Mouse (Mus musculus) urinary bladder, postnatal 4 days (tissue): ENCODE data around the gene Tcp11.

Experiments used
- DNase-seq, 2 experiments: peaks; one replicate each; pipeline ENCODE4 v3.0.0; 2021 to 2022; ENCODE audit warnings: low spot score in 2 of 2

Tcp11 gene

DNA sequence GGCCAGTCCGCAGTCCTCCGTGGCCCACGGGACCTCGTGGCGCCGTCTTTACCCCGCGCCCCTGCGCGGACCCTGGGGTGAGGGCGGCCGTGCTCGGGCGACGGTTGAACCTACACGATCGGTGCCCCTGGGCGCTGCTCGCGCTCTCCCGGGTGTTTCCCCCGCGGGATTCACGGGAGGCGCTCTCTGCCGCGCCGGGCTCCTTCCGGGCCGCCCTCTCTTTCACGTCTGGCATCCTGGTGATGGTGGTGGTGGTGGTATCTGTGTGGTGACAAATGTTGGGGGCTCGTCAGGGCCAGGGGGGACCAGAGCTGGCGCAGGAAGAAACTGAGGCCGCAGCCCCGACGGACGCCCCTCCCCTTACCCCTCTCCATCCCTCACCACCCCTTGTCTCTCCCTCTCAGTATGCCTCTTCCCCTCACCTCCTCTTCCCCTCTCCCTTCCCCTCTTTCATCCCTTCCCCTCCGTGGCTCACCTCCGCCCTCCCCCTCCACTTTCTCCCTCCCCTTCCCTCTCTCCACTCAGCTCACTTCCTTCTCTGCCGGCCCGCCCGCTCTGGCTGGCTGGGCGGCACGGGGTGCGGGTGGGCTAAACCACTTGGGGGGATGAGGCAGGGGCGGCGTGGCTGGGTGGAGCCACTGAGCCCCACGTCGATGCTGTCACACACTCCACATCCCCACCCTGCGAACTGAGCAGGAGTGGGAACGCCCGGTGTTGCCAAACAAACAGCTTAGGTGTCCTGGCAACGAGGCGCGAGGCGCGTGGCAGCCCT is at the start of gene Tcp11:
Gene Tcp11 (minus strand): TSS at position 595 of the 772 bp plus-strand sequence.
- peak; percentile 72 to 74 for DNase-seq

DNA sequence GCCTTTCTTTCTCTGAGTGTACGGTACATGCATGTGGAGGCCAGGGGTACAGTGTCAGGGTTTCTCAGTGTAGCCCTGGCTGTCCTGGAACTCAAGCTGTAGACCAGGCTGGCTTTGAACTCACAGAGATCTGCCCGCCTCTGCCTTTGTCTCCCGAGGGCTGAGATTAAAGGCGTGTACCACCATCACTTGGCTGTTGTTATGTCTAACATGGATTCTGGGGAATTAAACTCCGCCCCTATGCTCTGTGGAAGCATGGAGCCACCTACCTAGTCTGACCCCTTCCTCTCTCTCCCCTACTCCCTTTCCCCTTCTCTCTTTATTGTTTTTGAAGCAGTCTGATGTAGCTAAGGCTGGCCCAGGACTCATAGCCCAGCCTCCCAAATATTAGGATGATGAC is 49.4 kb upstream of the Tcp11 start:
- DNase-seq = no peak

DNA sequence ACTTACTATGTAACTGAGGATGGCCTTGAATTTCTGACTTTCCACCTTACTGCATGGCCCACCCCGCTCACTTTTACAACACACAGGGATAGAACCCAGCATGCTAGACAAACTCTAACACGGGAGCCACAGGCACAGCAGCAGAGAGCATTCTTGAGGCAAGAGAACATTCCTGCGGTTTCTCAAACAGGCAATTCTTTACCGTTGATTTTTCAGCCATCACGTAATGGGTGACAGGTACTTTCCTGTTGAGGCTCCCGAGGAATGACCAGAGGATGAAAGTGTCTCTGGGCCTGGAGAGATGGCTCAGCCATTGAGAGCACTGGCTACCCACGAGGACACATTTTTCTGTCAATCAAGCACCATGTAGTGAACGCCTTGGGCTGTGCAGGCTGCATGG is 43.9 kb upstream of the Tcp11 start:
- DNase-seq = no peak

DNA sequence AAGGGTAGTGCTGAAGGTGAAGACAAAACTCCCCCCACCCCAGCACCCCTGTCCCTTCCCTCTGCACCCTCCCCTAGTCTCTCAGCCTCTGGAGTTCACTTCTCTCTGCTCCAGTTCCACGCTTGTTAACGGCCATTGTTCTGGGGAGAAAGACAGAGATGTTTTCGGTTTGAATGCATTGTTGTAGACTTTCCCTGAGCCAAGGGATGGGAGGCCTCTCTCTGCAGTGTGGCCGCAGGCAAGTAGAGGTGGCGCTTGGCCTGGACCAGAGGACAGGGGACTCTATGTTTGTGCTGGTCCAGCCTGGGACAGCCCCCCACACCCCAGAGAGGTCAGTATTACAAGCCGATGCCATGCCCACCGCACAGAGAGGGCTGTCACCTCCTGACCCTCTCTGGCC is 43.2 kb upstream of the Tcp11 start:
- no peak for DNase-seq

DNA sequence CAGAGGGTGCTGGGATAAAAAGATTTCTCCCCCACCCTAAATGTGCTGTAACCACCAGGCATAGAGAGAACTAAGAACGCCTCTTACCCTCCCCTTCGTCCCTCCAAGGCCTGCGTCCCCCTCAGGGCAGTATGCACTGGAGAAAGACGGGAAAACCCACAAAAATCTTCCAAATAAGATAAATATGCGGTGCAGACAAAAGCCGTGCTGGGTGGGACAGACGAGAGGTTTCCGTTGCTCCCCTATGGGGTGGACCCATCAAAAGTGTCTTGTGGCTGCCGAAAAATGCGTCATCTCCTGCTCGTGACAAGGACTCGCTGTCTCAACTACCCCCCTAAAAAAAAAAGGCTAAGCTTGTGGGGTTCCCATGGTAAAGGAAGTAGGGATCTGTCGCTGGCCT is 42.5 kb upstream of the Tcp11 start:
- no peak for DNase-seq

DNA sequence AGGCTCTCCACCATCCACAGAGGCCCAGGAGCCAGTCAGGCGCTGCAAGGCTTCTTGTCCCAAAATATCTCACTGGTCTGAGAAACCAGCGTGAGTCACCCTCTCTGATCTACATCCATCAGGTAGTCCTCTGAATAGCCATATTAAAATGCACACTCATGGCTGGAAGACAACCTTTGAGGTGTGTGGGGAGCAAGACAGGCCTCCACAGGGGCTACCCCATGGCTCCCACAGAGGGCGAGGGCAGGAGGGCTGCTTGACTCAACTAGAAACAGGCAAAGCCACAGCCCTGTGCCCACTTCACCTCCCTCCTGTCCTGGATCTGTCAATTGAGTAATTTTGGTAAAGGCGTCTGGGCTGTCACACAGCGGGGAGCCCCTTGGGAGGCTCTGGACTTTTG is 40.0 kb upstream of the Tcp11 start:
- no peak for DNase-seq

DNA sequence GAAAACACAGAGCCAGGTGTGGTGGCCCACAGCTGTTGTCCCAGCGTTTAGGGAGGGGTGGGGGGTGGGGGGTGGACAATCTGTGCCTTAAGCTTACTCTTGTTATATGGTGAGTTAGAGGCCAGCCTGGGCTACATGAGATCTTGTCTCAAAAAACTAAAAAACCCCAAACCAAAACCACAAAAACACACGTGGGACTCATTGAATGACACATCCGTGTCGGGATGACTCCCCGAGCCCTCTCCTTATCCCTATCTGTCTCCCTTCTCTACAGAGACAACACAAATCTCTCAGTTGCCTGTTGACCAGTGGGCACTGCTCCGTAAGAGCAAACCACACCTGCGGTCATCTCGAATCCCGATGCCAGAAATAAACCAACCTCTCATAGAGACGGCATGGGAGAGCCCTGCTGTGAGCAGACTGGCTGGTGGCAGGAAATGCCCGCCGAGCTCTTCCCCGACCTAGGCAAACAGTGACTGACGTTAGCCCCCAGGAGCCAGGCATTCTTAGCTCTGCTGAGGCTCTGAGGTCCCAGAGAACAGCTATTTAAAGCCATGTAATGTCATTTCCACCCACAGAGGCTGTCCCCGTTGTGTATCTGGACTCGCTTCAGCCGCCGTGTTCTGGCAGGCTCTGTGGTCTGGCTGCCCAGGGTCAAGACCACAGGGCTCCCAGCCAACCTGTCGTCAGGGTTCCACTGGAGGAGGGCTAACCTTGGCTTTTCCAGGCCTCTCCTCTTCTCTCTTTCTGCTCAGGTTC is 37.2 kb upstream of the Tcp11 start:
- no peak for DNase-seq

DNA sequence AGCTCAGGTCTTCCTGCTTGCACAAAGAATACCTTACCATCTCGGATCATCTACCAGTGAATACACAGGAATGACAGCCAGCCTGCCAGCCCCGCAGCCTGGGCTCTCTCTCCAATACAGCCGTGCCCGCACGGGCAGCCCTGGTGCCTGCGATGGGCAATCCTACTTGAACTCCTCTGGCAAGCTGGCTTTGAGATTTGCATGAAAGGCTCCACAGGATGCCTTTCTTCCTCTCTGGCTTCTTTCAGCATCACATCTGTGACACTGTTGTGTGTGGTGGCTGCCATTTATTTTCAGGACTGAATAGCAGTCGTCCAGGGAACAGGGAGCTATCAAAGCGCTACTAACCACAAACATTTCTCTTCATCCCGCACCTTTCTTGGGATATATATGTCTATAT is 35.9 kb upstream of the Tcp11 start:
- DNase-seq = no peak

DNA sequence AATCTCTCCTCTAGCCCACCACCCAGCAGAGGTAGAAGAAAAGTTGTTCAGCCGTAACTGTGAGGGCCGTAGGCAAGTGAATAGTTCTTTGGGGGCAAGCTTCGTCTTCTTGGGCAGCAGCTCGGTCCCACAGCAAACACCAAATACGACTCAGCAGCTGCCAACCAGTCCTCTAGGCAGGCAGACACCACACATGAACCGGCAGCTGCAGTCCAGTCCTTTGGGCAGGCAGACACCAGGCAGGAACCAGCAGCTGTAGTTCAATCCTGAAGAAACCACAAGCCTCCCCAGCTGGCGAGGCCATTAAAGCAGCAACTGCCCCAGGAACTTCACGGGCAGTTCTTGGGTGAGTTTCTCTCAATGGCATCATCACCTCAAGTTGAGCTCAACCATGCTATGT is 31.8 kb upstream of the Tcp11 start:
- no peak for DNase-seq

DNA sequence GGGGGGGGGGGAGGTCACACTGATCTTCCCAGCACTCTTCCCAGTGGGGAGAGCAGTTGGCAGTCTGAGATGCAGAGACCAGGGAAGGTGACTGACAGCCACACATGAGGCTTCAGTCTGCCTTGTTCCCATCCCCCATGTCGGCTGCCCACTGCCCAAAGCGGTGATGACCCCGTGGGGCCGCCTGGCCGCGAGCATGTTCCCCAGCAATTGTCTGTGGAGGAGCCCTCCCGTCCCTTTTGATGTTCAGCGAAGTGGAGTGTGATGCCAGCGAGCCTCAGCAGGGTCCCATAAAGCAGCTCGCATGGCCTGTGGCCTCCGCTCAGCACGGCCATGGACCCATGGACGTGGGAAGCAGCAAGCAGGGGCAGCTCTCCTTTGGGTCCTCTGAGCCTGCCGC is 26.8 kb upstream of the Tcp11 start:
- DNase-seq = no peak

DNA sequence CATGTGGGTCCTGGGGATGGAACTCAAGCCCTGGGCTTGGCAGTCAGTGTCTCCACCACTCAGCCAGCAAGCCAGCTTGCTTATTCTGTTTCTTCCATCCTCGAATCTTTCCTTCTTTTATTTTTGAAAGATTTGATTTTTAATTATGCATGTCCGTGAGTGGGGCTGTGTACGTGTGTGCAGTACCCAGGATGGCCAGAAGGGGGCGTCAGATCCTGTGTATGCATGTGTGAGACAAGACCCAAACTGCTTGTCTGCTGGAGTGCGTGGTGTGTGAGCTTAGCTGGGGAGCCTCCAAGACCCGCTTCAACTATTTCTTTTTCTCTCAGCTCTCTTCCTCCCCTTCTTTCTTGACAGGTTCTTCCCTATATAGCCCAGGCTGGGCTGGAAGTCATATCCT is 25.9 kb upstream of the Tcp11 start:
- DNase-seq = no peak

DNA sequence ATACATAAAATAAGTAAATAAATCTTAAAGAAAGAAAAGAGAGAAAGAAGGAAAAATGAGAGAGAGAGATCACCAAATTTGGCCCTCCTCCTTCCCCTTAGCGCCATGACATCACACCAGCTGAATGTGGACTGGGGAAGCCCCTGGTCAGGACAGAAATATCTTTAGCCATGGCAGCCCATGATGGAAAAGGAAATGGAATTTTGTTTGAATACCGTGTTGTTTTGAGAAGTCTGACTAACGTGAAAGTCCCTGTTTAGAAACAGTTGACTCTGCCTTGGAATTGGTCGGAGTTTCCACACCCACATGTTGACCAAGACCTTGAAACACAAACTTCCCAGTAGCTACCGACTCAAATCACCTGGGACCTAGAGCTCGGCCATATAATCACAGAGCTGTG is 24.0 kb upstream of the Tcp11 start:
- no peak for DNase-seq

DNA sequence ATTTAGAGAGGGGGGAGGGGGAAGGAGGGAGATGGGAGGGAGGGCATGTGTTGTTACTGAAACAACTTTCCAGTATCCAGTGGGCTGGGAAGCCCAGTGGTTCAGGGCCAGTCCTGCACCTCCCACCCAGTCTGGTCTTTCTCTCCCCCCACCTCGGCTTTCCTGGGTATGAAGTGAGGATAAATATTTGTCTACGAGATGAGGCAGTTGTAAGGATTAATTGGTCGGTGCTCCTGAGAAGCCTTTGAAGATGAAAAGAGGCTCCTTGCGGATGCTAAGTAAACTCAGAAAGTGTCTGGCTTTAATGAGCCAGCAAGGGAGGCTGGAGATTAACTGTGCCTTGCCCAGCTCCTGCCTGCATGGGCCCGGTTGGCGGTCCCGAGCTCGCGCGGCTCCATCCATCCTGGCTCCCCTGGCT is 21.5 kb upstream of the Tcp11 start:
- DNase-seq = no peak

DNA sequence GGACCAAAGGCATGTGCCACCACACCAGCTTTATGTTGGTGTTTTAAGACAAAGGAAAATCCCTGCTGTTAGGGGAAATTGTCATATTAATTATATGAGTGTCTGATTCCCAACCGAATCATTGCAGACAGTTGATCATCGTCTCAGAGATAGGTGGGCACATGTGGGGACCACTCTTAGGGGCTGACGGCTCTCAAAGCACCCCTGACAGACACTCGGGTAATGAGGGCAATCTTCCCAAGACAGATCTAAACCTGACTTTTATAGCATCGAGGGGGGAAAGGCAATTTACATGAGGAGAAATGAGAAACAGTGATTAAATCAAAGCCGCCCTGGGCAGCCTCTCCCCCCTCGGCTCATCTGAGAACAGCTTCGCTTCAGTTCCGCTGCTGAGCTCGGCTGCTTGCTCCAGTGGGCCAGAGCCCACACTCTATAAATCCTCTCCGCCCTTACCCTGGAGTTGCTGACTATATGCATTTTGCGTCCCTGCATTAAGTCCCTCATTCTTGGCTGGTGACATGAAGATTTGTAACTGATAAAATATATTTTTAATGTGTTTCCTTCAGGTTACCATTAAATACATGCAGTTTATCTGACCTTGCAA is 20.9 kb upstream of the Tcp11 start:
- DNase-seq = no peak

DNA sequence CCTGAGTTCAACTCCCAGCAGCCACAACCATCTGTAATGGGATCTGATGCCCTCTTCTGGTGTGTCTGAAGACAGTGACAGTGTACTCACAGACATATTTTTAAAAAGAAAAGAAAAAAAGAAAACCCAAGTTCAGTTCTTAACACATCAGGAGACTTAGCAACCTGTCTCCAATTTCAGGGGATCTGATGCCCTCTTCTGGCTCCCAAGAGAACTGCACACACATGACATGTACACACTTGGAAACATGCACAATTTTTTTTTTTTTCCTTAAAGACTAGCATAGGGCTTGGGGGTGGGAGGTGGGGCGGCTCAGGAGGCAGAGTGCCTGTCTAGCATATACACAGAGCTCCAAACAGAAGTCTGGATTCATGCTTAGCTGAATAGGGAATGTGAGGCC is 20.2 kb upstream of the Tcp11 start:
- DNase-seq = no peak

DNA sequence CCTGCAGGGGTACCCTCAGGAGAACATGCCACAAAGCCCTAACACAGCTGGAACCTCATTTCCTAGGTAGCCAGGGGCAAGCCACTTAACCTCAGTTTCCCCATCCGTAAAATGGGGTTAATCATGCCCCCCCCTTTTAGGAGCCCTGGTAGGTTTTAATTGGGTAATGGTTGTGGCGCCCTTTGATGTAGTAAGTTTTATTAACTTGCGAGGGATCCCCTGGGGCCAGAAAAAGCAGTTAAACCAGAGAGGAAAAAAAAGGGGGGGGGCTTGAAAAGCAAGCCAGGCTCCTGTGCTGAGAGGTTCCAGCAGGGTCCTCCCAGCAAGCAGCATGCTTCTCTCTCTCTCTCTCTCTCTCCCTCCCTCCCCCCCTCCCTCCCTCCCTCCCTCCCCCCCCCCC is 18.6 kb upstream of the Tcp11 start:
- no peak for DNase-seq

DNA sequence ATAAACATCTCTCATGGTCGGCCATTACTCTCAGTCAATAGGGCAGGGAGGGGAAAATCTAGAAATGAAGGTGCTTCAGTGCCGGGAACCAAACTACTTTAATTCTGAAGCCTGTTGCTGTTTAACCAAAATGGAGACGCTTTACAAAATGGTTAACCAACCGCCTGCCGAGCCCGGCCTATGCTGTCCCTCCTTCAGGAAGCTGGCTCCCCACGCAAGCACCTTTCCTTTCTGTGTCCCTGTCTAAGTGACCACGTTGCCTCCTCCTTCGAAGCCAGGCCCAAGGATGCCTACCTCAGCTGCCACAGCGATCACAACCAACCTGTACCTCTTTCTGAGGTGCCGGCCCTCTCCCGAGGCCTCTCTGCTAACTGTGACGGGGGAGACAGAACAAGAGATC is 16.9 kb upstream of the Tcp11 start:
- no peak for DNase-seq

DNA sequence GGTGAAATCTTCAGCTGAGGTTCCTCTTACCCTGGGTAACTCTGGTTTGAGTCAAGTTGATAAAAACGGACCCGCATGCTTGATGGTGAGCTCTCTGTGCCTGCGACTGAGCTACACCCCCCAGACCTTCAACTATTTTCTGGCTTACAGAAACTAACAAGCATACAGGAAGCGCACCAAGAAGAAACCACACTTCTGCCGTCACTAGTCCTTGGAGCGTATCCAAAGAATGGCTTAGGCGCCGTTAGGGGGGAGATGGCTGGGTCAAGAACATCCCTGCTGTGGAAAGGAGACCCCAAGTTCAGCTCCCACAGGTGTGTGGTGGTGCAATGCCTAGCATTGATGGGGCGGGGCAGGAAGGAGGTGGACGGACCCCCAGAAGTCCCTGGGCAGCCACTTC is 16.0 kb upstream of the Tcp11 start:
- DNase-seq = no peak

DNA sequence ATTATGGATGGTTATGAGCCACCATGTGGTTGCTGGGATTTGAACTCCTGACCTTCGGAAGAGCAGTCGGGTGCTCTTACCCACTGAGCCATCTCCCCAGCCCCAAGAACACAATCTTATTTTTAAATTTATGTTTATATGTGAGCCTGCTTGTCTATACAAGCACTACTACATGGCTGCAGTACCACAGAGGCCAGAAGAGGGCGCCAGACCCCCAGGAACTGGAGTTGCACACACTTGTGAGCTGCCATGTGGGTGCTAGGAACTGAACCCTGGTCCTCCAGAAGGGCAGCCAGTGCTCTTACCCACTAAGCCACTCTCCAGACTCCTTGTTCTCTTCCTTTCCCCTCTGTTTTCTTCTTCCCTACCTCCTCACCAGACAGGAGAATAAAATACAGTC is 13.4 kb upstream of the Tcp11 start:
- DNase-seq = no peak

DNA sequence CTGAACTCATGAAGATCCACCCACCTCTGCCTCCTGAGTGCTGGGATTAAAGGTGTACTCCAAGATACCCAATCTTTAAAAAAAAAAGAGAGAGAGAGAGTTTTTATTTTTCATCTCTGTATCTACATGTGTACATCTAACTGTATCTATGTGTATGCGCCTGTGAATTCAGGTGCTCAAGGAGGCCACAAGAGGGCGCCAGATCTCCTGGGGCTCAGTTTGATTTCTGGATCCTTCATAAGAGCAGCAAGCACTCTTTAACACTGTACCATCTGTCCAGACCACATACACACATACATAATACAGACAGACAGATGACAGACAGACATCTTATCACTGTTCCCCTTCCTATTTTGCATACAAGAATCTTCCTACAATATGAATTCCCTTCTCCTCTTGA is 11.9 kb upstream of the Tcp11 start:
- DNase-seq = no peak

DNA sequence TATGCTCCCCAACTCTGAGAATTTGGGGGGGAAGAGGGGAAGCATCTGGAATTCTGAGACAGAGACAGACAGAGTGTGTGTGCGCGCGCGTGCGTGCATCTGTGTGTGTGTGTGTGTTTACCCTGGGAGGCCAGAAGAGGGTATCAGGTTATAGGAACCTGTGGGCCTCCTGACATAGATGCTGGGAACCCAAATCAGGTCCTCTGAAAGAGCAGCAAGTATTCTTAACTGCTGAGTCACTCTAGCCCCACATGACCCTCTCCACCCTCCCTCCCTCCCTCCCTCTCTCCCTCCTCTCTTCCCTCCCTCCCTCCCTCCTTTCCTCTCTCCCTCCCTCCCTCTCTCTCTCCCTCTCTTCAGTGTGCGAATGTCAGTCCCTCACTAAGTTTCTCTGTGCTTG is 8.3 kb upstream of the Tcp11 start:
- DNase-seq = no peak

DNA sequence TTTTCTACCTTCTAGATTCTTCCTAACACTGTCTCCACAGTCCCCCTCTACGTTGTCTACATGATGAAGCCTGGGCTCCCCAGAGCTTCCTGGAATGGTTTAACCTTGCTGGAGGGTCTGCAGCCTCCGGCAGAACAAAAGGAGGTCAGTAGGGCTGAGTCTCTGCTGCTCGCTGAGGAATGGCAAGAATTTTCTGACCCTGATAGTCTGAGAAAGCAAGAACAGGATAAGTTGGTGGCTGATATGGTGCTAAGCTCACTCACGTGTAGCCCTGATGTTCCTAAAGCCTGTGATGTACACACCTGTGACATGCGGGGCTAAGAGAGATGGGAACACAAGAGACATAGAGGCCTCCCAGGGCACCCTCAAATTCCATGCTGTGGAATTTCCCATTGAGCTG is 7.0 kb upstream of the Tcp11 start:
- DNase-seq = no peak

DNA sequence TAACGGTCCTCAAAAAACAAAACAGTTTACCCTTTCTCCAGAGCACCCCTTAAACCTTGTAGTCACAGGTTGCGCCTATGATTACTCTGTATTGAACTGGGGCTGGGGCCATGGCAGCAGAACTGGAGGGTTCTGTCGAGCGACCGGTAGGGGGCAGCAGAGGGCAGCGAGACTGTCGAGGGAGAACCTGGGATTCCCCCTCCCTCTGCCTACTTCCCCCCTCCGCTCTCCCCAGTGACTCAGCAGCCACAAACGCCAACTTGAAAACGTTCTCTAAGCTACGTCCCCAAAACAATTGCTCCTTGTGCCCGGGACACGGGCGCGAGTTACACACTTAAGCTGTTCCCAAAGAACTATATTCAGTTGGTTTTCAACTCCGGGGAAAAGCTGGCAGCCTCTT is 4.5 kb upstream of the Tcp11 start:
- peak; percentile 82 to 95 for DNase-seq
